Mouse (Mus musculus): Measurements from ENCODE around the gene Bfsp2.

GRCm38 (mm10) chr9:103480044-103480576 is at the start of gene Bfsp2:
- TF ChIP-seq POLR2A (IDR thresholded peaks at IDR 0.05; ENCODE audit: borderline replicate concordance, low read depth, low read length): no peak
- TF ChIP-seq CTCF (IDR thresholded peaks at IDR 0.05; ENCODE audit: low read depth, low read length): no peak

All from bone marrow macrophage, adult 2 months (primary cell).